Mouse (Mus musculus) forebrain, embryonic 14.5 days (tissue): ENCODE measurements around the gene Gin1. TPM values are rescaled to one million over a fixed set of nuclear protein-coding genes. Genes with fewer than 3 reads are reported as not detected.
A peak's percentile ranks its signal among the peaks of the same experiment; 100 is the strongest.

Experiments used
- ATAC-seq: fragments of 200-750 bp; cut with Nextera tagmentation; 2 replicates; pipeline ENCODE4 v1.8.0; 2017; ENCODE audit warnings: mild to moderate bottlenecking, moderate library complexity
- DNase-seq: peaks from one replicate; pipeline ENCODE4 v3.0.0-alpha.2; 2015; ENCODE audit warnings: low spot score
- H3K27ac ChIP-seq: fragments of 300-500 bp; sonication (generic); 2 replicates; pipeline ENCODE4 v1.5.1; 2014; ENCODE audit warnings: low read depth, mild to moderate bottlenecking, control low read depth, low read length, moderate library complexity
- H3K27me3 ChIP-seq: fragments of 300-500 bp; sonication (generic); replicated peaks from 2 replicates; pipeline ENCODE4 v1.6.1; 2014; ENCODE audit warnings: low read length, control low read depth, mixed read lengths; ENCODE audit not compliant: control insufficient read depth, insufficient read depth
- H3K36me3 ChIP-seq: fragments of 300-500 bp; sonication (generic); 2 replicates; pipeline ENCODE4 v1.6.1; 2014; ENCODE audit warnings: low read length, control low read depth; ENCODE audit not compliant: control insufficient read depth, insufficient read depth
- H3K4me1 ChIP-seq: fragments of 300-500 bp; sonication (generic); 2 replicates; pipeline ENCODE4 v1.6.1; 2014; ENCODE audit warnings: antibody characterized with exemption, low read length, control low read depth; ENCODE audit not compliant: control insufficient read depth, insufficient read depth
- H3K4me2 ChIP-seq: fragments of 300-500 bp; sonication (generic); 2 replicates; pipeline ENCODE4 v1.6.1; 2014; ENCODE audit warnings: mild to moderate bottlenecking, control low read depth, low read length
- H3K4me3 ChIP-seq: fragments of 300-500 bp; sonication (generic); 2 replicates; pipeline ENCODE4 v1.5.1; 2014; ENCODE audit warnings: low read depth, low read length, control low read depth
- H3K9ac ChIP-seq: fragments of 300-500 bp; sonication (generic); 2 replicates; pipeline ENCODE4 v1.6.1; 2014; ENCODE audit warnings: mild to moderate bottlenecking, low read length, control low read depth, moderate library complexity
- H3K9me3 ChIP-seq: fragments of 300-500 bp; sonication (generic); replicated peaks from 2 replicates; pipeline ENCODE4 v1.6.1; 2016; ENCODE audit warnings: low read length, control low read depth, mixed read lengths; ENCODE audit not compliant: control insufficient read depth
- WGBS: fragments of 180-500 bp; shearing (Covaris S2); extraction: QIAGEN DNeasy Blood & Tissue Kit; methylation state at CpG from one replicate; pipeline ENCODE4 v1.1.7; 2014; 5-methylcytosine and 5-hydroxymethylcytosine counted together
- polyA plus RNA-seq: library from polyadenylated mRNA; unstranded; fragments of >200 nt; fragmentation: Nextera tagmentation; extraction: Ambion mirVana; gene quantifications from 2 replicates; pipeline ENCODE4 v1.2.1, GENCODE M21; 2014

Gene Gin1
- polyA plus RNA-seq = 16.2 and 16.5 TPM in 2 replicates

DNA sequence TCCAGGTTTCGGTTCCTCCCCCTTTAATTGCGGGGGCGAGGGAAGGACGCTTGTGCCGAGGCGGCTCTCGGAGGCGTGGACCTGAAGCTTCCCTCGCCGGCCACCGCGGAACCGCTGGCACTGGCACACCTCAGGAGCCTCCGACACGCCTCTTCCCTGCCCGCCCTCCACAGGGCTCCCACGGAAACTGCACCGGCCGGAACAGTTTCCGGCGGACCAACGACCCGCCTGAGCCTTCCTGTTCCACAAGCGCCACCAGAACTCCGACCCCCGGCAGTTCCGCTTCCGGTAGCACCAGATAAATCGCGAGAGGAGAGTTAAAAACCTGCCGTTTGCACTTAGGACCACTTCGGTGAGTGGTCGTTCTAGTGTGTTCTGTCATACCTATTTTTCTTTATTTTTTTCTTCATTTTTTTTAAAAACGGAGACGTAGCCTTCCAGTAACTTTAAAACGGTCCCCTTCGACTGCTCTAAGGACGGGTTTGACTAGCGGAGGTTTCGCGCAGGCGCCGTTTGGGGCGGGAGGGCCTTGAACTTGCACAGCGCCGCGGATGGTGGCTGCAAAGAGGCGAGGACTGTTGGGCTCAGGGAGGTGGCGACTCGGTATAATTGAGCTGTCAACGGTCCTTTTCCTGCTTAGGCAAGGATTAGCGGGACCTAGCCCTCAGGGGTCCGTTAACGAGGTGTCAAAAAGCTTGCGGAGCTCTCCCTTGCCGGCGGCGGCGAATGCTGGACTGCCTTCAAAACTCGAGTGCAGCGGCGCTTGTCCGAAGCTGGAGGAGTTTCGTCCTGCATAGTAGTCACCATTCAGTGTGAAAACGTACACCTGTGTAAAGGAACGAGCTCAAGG, at the start of gene Gin1, which contains the start of gene Ppip5k2:
TSS of gene Gin1 (plus strand) at position 269 of the 850 bp plus-strand sequence.
TSS of gene Ppip5k2 (minus strand) at position 508 of the 850 bp plus-strand sequence.
- Histone ChIP-seq H3K9ac (peak within 1 kb of the TSS; percentile 89), H3K4me1 (peaks cover 17% of the 10 kb centered on the region), H3K27ac (peak within 1 kb of the TSS; percentile 86), H3K36me3 (no peaks in the 10 kb centered on the region), H3K27me3 (no peaks in the 10 kb centered on the region), H3K4me2 (peak within 1 kb of the TSS; percentile 68), H3K4me3 (peak within 1 kb of the TSS; percentile 90), H3K9me3 (no peaks in the 10 kb centered on the region)
- WGBS = under 1% methylated on average over 66 of the region's 66 CpGs
- peak; percentile 99 for ATAC-seq
- DNase-seq = peak; percentile 97

DNA sequence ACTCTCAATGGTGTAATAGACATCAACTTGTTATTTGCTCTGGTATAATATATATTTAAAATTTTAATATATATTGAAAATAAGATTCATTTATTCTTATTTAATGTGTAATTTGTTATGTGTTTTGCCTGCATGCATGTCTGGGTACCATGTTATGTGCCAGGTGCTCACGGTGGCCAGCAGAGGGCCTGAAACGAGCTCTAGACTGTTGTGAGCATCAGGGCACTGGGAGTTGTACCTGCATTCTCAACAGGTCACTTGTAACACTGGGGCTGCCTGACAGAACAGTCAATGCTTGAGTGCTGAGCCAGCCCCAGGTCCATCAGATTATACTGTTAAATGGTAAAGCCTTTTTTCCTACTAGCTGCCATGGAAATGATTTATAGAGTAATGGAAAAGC, 43.2 kb upstream of the Gin1 start:
- Histone ChIP-seq H3K9ac (no peak overlapping the region), H3K9me3 (no peaks in the 10 kb centered on the region), H3K4me2 (no peak overlapping the region), H3K27ac (no peak overlapping the region), H3K4me1 (no peaks in the 10 kb centered on the region), H3K27me3 (no peaks in the 10 kb centered on the region), H3K4me3 (no peak overlapping the region), H3K36me3 (peaks cover 37% of the 10 kb centered on the region)
- DNase-seq (peak; percentile 32), ATAC-seq (peak; percentile 46; the same call in 1 of the 2 replicates)
- 72% methylated on average over 2 of the region's 2 CpGs for WGBS

DNA sequence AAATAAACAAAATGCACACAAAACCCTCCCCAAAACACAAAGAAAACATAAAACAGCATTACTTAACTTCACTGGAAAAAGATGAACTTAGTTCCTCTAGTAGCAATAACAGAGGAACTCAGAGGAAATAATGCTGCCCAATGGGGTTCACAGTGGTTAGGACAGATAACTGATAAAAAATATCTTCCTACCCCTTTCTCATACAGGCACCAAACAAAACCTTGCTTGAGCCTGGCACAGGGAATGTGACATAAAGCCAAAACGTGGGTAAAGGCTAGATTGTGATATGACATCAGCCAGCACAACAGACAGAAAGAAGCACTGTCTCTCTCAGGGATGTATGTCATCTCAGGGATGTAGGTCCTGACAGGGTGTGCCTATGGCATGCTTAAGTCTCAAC, 40.6 kb upstream of the Gin1 start:
- Histone ChIP-seq H3K9me3 (no peaks in the 10 kb centered on the region), H3K27me3 (no peaks in the 10 kb centered on the region), H3K27ac (no peak overlapping the region), H3K9ac (no peak overlapping the region), H3K36me3 (peaks cover 44% of the 10 kb centered on the region), H3K4me2 (no peak overlapping the region), H3K4me3 (no peak overlapping the region), H3K4me1 (no peaks in the 10 kb centered on the region)
- 63% methylated on average over 1 of the region's 1 CpGs for WGBS
- ATAC-seq (no peak), DNase-seq (no peak)

DNA sequence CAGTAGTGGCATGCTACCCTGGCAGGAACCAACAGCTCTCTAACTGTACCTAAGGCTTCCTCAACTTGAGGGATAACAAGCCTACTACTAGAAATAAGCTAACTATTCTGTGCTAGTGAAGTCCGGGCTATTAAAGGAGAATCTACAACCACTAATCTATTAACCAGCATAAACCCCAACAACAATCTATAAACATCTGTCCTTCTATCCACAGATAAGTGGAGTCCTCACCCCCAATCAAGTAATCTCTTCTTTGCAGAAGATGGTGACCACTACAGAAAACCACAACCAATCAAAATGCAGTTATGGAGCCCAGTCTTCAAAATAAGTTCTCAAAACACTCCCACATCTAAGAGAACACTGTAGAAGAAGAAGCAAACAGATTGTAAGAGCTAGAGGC, 26.9 kb upstream of the Gin1 start:
- no peak for DNase-seq
- H3K4me2 ChIP-seq = no peak overlapping the region
- 100% methylated on average over 1 of the region's 1 CpGs for WGBS
- no peak overlapping the region for H3K27ac ChIP-seq
- no peak overlapping the region for H3K4me3 ChIP-seq
- no peak for ATAC-seq
- no peaks in the 10 kb centered on the region for H3K27me3 ChIP-seq
- H3K36me3 ChIP-seq = peaks cover 62% of the 10 kb centered on the region
- no peaks in the 10 kb centered on the region for H3K4me1 ChIP-seq
- no peaks in the 10 kb centered on the region for H3K9me3 ChIP-seq
- no peak overlapping the region for H3K9ac ChIP-seq

DNA sequence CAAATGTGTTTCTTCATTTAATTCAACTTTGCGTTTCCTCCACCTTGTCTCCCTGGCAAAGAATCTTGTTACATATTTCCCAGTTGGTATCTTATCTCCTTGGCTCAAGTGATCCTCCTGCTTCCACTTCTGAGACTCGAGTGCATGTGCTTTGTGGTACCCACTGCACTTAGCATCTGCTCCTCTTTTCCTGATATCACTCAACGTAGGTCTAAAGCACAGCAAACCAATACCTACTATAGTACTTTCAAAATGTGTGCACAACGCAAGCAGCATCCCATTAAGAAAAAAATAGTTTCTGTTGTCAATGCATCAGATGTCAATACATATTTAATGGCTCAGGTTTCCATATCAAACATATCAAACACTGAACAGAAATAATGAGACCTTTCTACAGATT, 24.3 kb upstream of the Gin1 start:
- ATAC-seq = no peak
- Histone ChIP-seq H3K9me3 (no peaks in the 10 kb centered on the region), H3K27ac (no peak overlapping the region), H3K27me3 (no peaks in the 10 kb centered on the region), H3K4me1 (no peaks in the 10 kb centered on the region), H3K4me3 (no peak overlapping the region), H3K4me2 (no peak overlapping the region), H3K36me3 (peaks cover 56% of the 10 kb centered on the region), H3K9ac (no peak overlapping the region)
- WGBS = 91% methylated on average over 4 of the region's 4 CpGs
- no peak for DNase-seq

DNA sequence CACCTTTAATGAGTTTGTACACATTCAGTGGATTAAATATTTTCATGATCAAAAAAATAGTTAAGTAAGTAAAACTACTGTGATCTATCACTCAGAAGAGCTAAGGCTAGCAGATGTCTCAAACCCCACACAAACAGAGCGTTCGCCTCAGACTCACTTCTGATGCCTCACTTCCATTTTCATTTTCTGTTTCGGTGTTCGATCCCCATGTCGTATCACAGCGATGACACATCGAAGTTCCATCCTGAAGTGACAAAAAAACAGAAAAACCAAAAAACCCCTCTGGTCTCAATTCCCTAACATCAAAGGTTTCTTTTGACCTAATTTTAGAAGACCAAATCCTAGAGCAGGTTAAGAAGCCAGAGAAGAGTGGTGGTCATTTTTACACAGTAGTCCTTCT, 23.7 kb upstream of the Gin1 start:
- Histone ChIP-seq H3K27ac (no peak overlapping the region), H3K4me1 (no peaks in the 10 kb centered on the region), H3K9ac (no peak overlapping the region), H3K27me3 (no peaks in the 10 kb centered on the region), H3K4me3 (no peak overlapping the region), H3K4me2 (no peak overlapping the region), H3K9me3 (no peaks in the 10 kb centered on the region), H3K36me3 (peaks cover 55% of the 10 kb centered on the region)
- ATAC-seq (no peak), DNase-seq (no peak)
- WGBS = 96% methylated on average over 7 of the region's 7 CpGs

DNA sequence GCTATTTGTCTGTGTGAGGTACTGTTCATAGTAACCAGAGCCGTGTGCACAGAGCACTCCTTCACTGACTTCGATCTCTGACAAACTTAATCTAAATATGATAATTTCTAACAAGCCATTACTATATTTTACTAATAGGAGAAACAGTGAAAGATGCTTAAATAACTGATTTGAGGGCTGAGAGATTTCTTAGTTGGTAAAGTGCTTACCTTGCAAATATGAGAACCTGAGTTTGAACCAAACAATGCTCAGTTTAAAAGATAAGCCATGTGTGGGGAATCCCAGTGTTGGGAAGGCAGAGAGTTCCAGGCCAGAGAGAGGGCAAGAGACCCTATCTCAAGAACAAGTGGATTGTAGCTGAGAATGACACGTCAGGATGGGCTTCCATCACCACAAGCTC, 21.8 kb upstream of the Gin1 start:
- no peak overlapping the region for H3K9ac ChIP-seq
- H3K4me3 ChIP-seq = no peak overlapping the region
- peaks cover 51% of the 10 kb centered on the region for H3K36me3 ChIP-seq
- no peak overlapping the region for H3K27ac ChIP-seq
- no peak overlapping the region for H3K4me2 ChIP-seq
- ATAC-seq (no peak), DNase-seq (no peak)
- no peaks in the 10 kb centered on the region for H3K4me1 ChIP-seq
- no peaks in the 10 kb centered on the region for H3K27me3 ChIP-seq
- H3K9me3 ChIP-seq = no peaks in the 10 kb centered on the region
- WGBS = 86% methylated on average over 3 of the region's 3 CpGs

DNA sequence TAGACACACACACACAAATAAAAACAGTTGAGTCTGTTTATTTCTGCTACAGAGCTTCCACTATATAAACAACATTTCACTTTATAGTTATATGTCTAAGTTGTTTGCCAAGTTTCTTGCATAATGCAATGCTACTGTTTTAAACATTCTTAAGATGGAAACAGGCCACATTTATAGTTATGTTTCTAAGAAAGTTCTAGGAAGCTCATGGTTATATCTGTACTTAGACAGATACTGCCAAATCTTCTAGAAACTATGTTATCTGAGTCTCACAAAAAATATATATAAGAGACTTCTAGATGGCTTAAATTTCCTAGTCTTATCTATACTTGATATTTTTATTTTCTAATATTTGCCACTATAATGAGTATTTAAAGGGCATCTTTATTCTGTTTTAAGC, 16.8 kb upstream of the Gin1 start:
- Histone ChIP-seq H3K27ac (no peak overlapping the region), H3K36me3 (peaks cover 39% of the 10 kb centered on the region), H3K4me2 (no peak overlapping the region), H3K9me3 (no peaks in the 10 kb centered on the region), H3K4me1 (no peaks in the 10 kb centered on the region), H3K9ac (no peak overlapping the region), H3K4me3 (no peak overlapping the region), H3K27me3 (no peaks in the 10 kb centered on the region)
- DNase-seq = no peak
- no peak for ATAC-seq

DNA sequence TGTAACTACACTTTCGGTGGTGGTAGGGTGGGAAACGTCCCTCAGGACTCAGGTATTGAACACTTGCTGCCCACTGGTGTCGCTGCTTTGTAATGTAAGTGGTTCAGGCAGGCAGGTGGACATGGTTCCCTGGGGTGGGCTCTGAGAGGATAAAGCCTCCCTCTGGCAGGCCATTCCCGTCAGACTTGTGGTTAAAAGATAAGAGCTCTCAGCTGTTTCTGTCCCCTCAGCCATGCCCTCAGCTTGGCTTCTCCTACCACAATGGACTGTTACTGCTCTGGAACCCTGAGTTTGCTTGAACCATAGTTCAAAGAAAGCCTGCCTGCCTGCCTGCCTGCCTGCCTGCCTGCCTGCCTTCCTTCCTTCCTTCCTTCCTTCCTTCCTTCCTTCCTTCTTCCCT, 15.6 kb upstream of the Gin1 start:
- H3K9ac ChIP-seq = no peak overlapping the region
- 85% methylated on average over 4 of the region's 4 CpGs for WGBS
- H3K27ac ChIP-seq = no peak overlapping the region
- no peak overlapping the region for H3K4me3 ChIP-seq
- H3K36me3 ChIP-seq = peaks cover 41% of the 10 kb centered on the region
- no peak for DNase-seq
- no peaks in the 10 kb centered on the region for H3K4me1 ChIP-seq
- H3K4me2 ChIP-seq = no peak overlapping the region
- no peaks in the 10 kb centered on the region for H3K27me3 ChIP-seq
- ATAC-seq = no peak
- H3K9me3 ChIP-seq = no peaks in the 10 kb centered on the region
